Mouse (Mus musculus): ENCODE data around the gene Slit3.

DNA sequence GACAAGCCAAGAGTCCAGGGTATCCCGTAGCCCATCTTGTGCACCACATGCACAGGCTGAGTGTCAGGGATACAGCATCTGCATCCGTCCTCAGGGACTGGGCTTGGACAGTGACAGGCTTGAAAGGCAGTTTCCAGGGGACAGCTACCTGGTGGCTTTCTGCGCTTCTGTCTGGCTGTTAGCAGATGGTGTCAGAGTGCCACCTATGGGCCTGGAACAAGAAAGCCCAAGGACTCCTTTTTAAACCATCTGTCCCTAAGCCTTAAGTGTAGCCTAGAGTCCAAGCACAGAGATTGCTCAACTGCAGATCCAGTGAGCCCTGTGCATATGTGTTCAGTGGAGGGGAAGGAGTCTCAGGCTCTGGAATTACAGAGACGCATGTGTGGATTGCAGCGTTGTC, 544.0 kb downstream of the Slit3 start:
- TF ChIP-seq EP300 (IDR thresholded peaks at IDR 0.05; ENCODE audit: low read depth in 1 of 2, low read length in 2 of 2) (no peak), CTCF (IDR thresholded peaks at IDR 0.05 in 2 of 3, conservative IDR thresholded peaks at IDR 0.05 in 1 of 3; ENCODE audit: control insufficient read depth in 1 of 3, insufficient read depth in 1 of 3, low read depth in 2 of 3, low read length in 3 of 3, poor library complexity in 1 of 3, severe bottlenecking in 1 of 3) (no peak; a peak in 1 of 6 replicates), POLR2A (IDR thresholded peaks at IDR 0.05; ENCODE audit: control insufficient read depth in 1 of 2, insufficient read depth in 1 of 2, low read depth in 1 of 2, low read length in 2 of 2, poor library complexity in 1 of 2) (no peak), ZC3H11A (IDR thresholded peaks at IDR 0.05; ENCODE audit: low read depth, low read length) (no peak), MEF2A (IDR thresholded peaks at IDR 0.05; ENCODE audit: extremely low read depth, insufficient replicate concordance, low read depth, low read length, poor library complexity, severe bottlenecking) (no peak)

Measured in MEL (cell line).